Mouse (Mus musculus): ENCODE data around the gene Slc6a20a. TPM values are rescaled to one million over a fixed set of nuclear protein-coding genes. Genes with fewer than 3 reads are reported as not detected.

The Slc6a20a gene
- total and polyA plus RNA-seq, 3 experiments, result not detected

DNA sequence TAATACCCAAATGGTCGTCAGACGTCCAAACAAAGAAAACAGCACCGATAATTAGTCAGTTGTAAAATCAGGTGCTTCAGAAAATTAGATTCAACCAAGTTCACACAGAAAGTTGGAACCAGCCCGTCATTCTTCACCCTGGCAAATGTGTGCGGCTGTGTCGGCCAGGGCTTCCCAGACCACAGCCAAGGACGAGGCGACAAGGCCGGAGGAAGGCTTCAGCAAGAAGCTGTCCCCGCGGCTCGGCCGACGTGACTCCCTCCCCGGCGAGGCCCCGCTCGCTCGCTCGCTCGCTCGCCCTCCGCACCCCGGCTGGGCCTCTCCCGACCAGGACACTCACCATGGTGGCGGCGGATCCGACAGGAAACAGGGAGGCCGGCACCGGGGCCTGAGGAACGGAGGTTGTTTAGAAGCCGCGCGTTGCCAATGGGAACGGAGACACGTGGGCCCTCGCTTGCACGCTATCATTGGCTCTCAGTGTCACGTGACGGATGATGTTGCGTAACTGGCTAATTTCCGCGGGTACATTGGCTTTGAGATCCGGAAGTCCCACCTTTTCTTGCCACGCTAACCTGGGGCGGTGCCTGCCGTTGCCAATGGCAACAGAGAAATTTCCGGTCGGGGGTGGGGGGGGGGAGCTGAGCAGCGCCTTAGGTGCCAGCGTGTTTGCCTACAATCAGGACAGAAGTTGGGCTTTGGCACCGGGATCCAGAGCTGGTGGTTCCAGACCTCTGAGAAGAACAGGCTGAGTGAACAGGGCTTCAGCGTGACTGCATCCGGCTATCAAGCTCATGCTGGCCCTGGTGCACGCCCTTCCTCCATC is 38.7 kb upstream of the Slc6a20a start, which contains the start of gene Lztfl1 (continued):
- TF ChIP-seq TBP (IDR thresholded peaks at IDR 0.05; ENCODE audit: low read depth, low read length) (peak; percentile 13; the same call in 1 of the 2 replicates), TAL1 (IDR thresholded peaks at IDR 0.05; ENCODE audit: low read length) (no peak), RAD21 (IDR thresholded peaks at IDR 0.05; ENCODE audit: low read depth, low read length) (no peak), JUND (IDR thresholded peaks at IDR 0.05; ENCODE audit: low read depth, low read length) (no peak)

DNA sequence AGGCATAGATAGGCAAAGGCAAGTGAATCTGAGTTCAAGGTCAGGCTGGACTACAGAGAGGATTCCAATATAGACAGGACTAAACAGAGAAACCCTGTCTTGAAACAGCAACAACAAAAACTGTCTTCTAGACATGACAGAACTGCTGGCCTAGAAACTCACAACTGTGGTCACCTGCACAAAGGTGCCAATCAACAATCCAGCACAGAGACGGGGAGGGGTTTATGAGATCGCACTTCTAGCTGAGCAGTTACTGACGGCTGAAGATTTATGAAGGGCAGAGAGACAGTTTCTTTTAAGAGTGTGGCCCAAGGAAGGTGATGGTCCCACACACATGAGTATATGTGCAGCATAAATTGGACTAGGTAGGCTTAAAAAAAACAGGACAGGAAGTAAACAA is 37.6 kb upstream of the Slc6a20a start:
- Histone ChIP-seq H3K9me3 (replicated peaks; ENCODE audit: insufficient read depth, low read length) (no peaks in the 10 kb centered on the region), H3K4me1 (ENCODE audit: control insufficient read depth in 1 of 2, insufficient read depth in 2 of 2, low read length in 2 of 2) (peaks cover 3 to 8% of the 10 kb centered on the region in 2 experiments; a peak in 3 of 4 replicates), H3K79me2 (ENCODE audit: control insufficient read depth, insufficient read depth, low read length, poor library complexity) (no peaks in the 10 kb centered on the region), H3K4me3 (ENCODE audit: control insufficient read depth in 1 of 2, insufficient read depth in 1 of 2, low read depth in 2 of 2, low read length in 2 of 2) (peak overlapping the region in 1 of 2 experiments; percentile 80; a peak in 1 of 4 replicates), H3K36me3 (ENCODE audit: control insufficient read depth in 1 of 2, insufficient read depth in 2 of 2, low read length in 2 of 2) (peaks cover 0 to 8% of the 10 kb centered on the region in 2 experiments; a peak in 3 of 4 replicates), H3K9ac (ENCODE audit: control insufficient read depth, low read depth, low read length, poor library complexity, severe bottlenecking) (no peak overlapping the region), H3K27me3 (ENCODE audit: control insufficient read depth in 1 of 2, insufficient read depth in 2 of 2, low read length in 2 of 2) (no peaks in the 10 kb centered on the region), H3K27ac (ENCODE audit: control insufficient read depth, low read depth, low read length) (no peak overlapping the region)
- peak; percentile 23 for DNase-seq (ENCODE audit: low read depth, low spot score)
- no peak for TF ChIP-seq CTCF (IDR thresholded peaks at IDR 0.05 in 2 of 3, conservative IDR thresholded peaks at IDR 0.05 in 1 of 3; ENCODE audit: control insufficient read depth in 1 of 3, insufficient read depth in 1 of 3, low read depth in 2 of 3, low read length in 3 of 3, poor library complexity in 1 of 3, severe bottlenecking in 1 of 3)
- TF ChIP-seq TBP (IDR thresholded peaks at IDR 0.05; ENCODE audit: low read depth, low read length), result no peak
- TF ChIP-seq POLR2A (IDR thresholded peaks at IDR 0.05; ENCODE audit: control insufficient read depth in 1 of 2, insufficient read depth in 1 of 2, low read depth in 1 of 2, low read length in 2 of 2, poor library complexity in 1 of 2), result no peak
- TF ChIP-seq NRF1 (IDR thresholded peaks at IDR 0.05; ENCODE audit: insufficient read depth, low read depth, low read length, poor library complexity, severe bottlenecking), result no peak
- TF ChIP-seq KAT2A (conservative IDR thresholded peaks at IDR 0.05; ENCODE audit: low read depth, low read length), result no peak
- TF ChIP-seq CHD2 (IDR thresholded peaks at IDR 0.05; ENCODE audit: low read length), result no peak
- no peak for TF ChIP-seq E2F4 (IDR thresholded peaks at IDR 0.05; ENCODE audit: borderline replicate concordance, low read depth, low read length)
- no peak for TF ChIP-seq RCOR1 (IDR thresholded peaks at IDR 0.05; ENCODE audit: low read depth, low read length)
- TF ChIP-seq USF2 (IDR thresholded peaks at IDR 0.05; ENCODE audit: borderline replicate concordance in 1 of 2, insufficient read depth in 1 of 2, low read depth in 1 of 2, low read length in 2 of 2), result no peak
- no peak for TF ChIP-seq MYB (IDR thresholded peaks at IDR 0.05; ENCODE audit: low read depth, low read length)
- TF ChIP-seq ETS1 (IDR thresholded peaks at IDR 0.05; ENCODE audit: low read depth, low read length), result no peak
- TF ChIP-seq NELFE (IDR thresholded peaks at IDR 0.05; ENCODE audit: low read depth, low read length), result no peak
- no peak for TF ChIP-seq MEF2A (IDR thresholded peaks at IDR 0.05; ENCODE audit: extremely low read depth, insufficient replicate concordance, low read depth, low read length, poor library complexity, severe bottlenecking)
- TF ChIP-seq HCFC1 (IDR thresholded peaks at IDR 0.05; ENCODE audit: low read depth, low read length), result no peak
